Mouse (Mus musculus) CH12.LX (cell line): ENCODE measurements around the gene Calcoco1. TPM values are rescaled to one million over a fixed set of nuclear protein-coding genes. Genes with fewer than 3 reads are reported as not detected.

Source experiments
- DNase-seq: peaks from one replicate; pipeline ENCODE4 v3.0.0-alpha.2; 2013; ENCODE audit errors: extremely low read depth
- H3K27ac ChIP-seq: 2 replicates; pipeline ENCODE4 v1.5.1; 2012; ENCODE audit warnings: low read depth, mild to moderate bottlenecking, control low read depth, moderate library complexity; ENCODE audit not compliant: insufficient read depth
- H3K27me3 ChIP-seq: replicated peaks from 2 replicates; pipeline ENCODE3; 2012; ENCODE audit warnings: inconsistent platforms
- H3K36me3 ChIP-seq, 2 experiments: replicated peaks in 1 of 2; 2 replicates each; pipeline versions ENCODE3 to v1.6.1; 2012; ENCODE audit warnings: inconsistent platforms in 1 of 2, low read length in 1 of 2, mild to moderate bottlenecking in 1 of 2, mixed read lengths in 1 of 2, moderate library complexity in 1 of 2; ENCODE audit not compliant: control insufficient read depth in 1 of 2, insufficient read depth in 1 of 2
- H3K4me1 ChIP-seq, 2 experiments: 2 replicates each; pipeline ENCODE4 v1.6.1; 2012; ENCODE audit warnings: inconsistent platforms in 1 of 2, moderate library complexity in 1 of 2; ENCODE audit not compliant: insufficient read depth in 2 of 2, control insufficient read depth in 1 of 2
- H3K4me2 ChIP-seq: 2 replicates; pipeline ENCODE4 v1.6.1; 2012; ENCODE audit warnings: low read depth, mild to moderate bottlenecking, control low read depth; ENCODE audit not compliant: poor library complexity, insufficient read depth, severe bottlenecking
- H3K4me3 ChIP-seq, 3 experiments: fragments of 150-350 bp in 1 of 3; sonication (generic) in 1 of 3; replicated peaks in 1 of 3; 2 replicates each; pipeline versions ENCODE3 to v1.5.1; 2011 to 2012; ENCODE audit warnings: low read depth in 2 of 3, low read length in 2 of 3, mild to moderate bottlenecking in 2 of 3, moderate library complexity in 2 of 3, control low read depth in 1 of 3, improper control_type of control experiment in 1 of 3, inconsistent platforms in 1 of 3, mixed read lengths in 1 of 3; ENCODE audit not compliant: poor library complexity in 1 of 3
- H3K79me2 ChIP-seq: replicated peaks from 2 replicates; pipeline ENCODE4 v1.6.1; 2012; ENCODE audit warnings: mild to moderate bottlenecking, moderate library complexity; ENCODE audit not compliant: control insufficient read depth, poor library complexity, insufficient read depth, severe bottlenecking; ENCODE audit errors: extremely low read depth
- H3K9ac ChIP-seq: 2 replicates; pipeline ENCODE4 v1.6.1; 2012; ENCODE audit warnings: low read depth, mild to moderate bottlenecking, control low read depth, moderate library complexity; ENCODE audit not compliant: insufficient read depth
- H3K9me3 ChIP-seq: replicated peaks from 2 replicates; pipeline ENCODE3; 2012; ENCODE audit warnings: low read length, inconsistent platforms, mixed read lengths
- BHLHE40 ChIP-seq: IDR thresholded peaks from 2 replicates; pipeline ENCODE4 v1.6.1; 2011; ENCODE audit warnings: mild to moderate bottlenecking, low read depth, low read length, improper control_type of control experiment
- CHD2 ChIP-seq: IDR thresholded peaks from 2 replicates; pipeline ENCODE4 v1.6.1; 2011; ENCODE audit warnings: low read length, improper control_type of control experiment
- CTCF ChIP-seq, 2 experiments: IDR thresholded peaks in 1 of 2; conservative IDR thresholded peaks in 1 of 2; 2 replicates each; pipeline ENCODE4 v1.5.1; 2011 to 2012; ENCODE audit warnings: low read depth in 2 of 2, low read length in 2 of 2, improper control_type of control experiment in 1 of 2, inconsistent platforms in 1 of 2, mild to moderate bottlenecking in 1 of 2, moderate library complexity in 1 of 2
- E2F4 ChIP-seq: IDR thresholded peaks from 2 replicates; pipeline ENCODE4 v1.6.1; 2011; ENCODE audit warnings: low read depth, low read length, improper control_type of control experiment; ENCODE audit not compliant: insufficient replicate concordance
- EP300 ChIP-seq: IDR thresholded peaks from 2 replicates; pipeline ENCODE4 v1.6.1; 2011; ENCODE audit warnings: low read length, improper control_type of control experiment
- ETS1 ChIP-seq: conservative IDR thresholded peaks from 2 replicates; pipeline ENCODE4 v1.6.1; 2012; ENCODE audit warnings: low read depth, mild to moderate bottlenecking, inconsistent platforms, low read length, improper control_type of control experiment, moderate library complexity
- HCFC1 ChIP-seq: IDR thresholded peaks from 2 replicates; pipeline ENCODE4 v1.6.1; 2012; ENCODE audit warnings: low read depth, mild to moderate bottlenecking, inconsistent platforms, low read length, improper control_type of control experiment
- IRF4 ChIP-seq: IDR thresholded peaks from 2 replicates; pipeline ENCODE4 v1.6.1; 2014; ENCODE audit warnings: low read depth, mild to moderate bottlenecking, inconsistent platforms, low read length, improper control_type of control experiment
- KAT2A ChIP-seq: IDR thresholded peaks from 2 replicates; pipeline ENCODE4 v1.6.1; 2012; ENCODE audit warnings: low read length, improper control_type of control experiment, inconsistent platforms; ENCODE audit not compliant: insufficient replicate concordance
- MAX ChIP-seq: IDR thresholded peaks from 2 replicates; pipeline ENCODE4 v1.6.1; 2011; ENCODE audit warnings: low read length, improper control_type of control experiment
- MEF2A ChIP-seq: IDR thresholded peaks from 2 replicates; pipeline ENCODE4 v1.6.1; 2014; ENCODE audit warnings: low read depth, mild to moderate bottlenecking, inconsistent platforms, low read length, improper control_type of control experiment, borderline replicate concordance
- MYC ChIP-seq: IDR thresholded peaks from 2 replicates; pipeline ENCODE4 v1.6.1; 2011; ENCODE audit warnings: low read depth, mild to moderate bottlenecking, improper control_type of control experiment, low read length
- NRF1 ChIP-seq: IDR thresholded peaks from 2 replicates; pipeline ENCODE4 v1.6.1; 2014; ENCODE audit warnings: low read depth, mild to moderate bottlenecking, inconsistent platforms, low read length, improper control_type of control experiment, moderate library complexity
- PAX5 ChIP-seq: IDR thresholded peaks from 2 replicates; pipeline ENCODE4 v1.6.1; 2012; ENCODE audit warnings: low read length, inconsistent platforms, mixed read lengths
- POLR2A ChIP-seq: IDR thresholded peaks from 2 replicates; pipeline ENCODE4 v1.6.1; 2011; ENCODE audit warnings: low read depth, mild to moderate bottlenecking, improper control_type of control experiment, low read length
- POLR2AphosphoS2 ChIP-seq: IDR thresholded peaks from 2 replicates; pipeline ENCODE4 v1.6.1; 2011; ENCODE audit warnings: low read depth, low read length, improper control_type of control experiment
- RAD21 ChIP-seq: IDR thresholded peaks from 2 replicates; pipeline ENCODE4 v1.6.1; 2011; ENCODE audit warnings: low read depth, mild to moderate bottlenecking, low read length, improper control_type of control experiment, moderate library complexity
- SIN3A ChIP-seq: IDR thresholded peaks from 2 replicates; pipeline ENCODE4 v1.6.1; 2012; ENCODE audit warnings: low read length, improper control_type of control experiment, inconsistent platforms
- TCF12 ChIP-seq: IDR thresholded peaks from 2 replicates; pipeline ENCODE4 v1.6.1; 2014; ENCODE audit warnings: low read depth, mild to moderate bottlenecking, inconsistent platforms, low read length, improper control_type of control experiment
- USF1 ChIP-seq: IDR thresholded peaks from 2 replicates; pipeline ENCODE4 v1.6.1; 2014; ENCODE audit warnings: low read depth, mild to moderate bottlenecking, inconsistent platforms, low read length, improper control_type of control experiment
- USF2 ChIP-seq: conservative IDR thresholded peaks from 2 replicates; pipeline ENCODE4 v1.6.1; 2011; ENCODE audit warnings: low read depth, low read length, improper control_type of control experiment
- ZKSCAN1 ChIP-seq: IDR thresholded peaks from 2 replicates; pipeline ENCODE4 v1.6.1; 2012; ENCODE audit warnings: low read depth, inconsistent platforms, low read length, improper control_type of control experiment, borderline replicate concordance
- dilution Hi-C: fragments of 300-500 bp; cut with MboI; formaldehyde crosslinking; loops from 2 replicates; pipeline ENCODE4 v1.14.3; 2020; ENCODE audit warnings: low sequenced_read_pairs; ENCODE audit not compliant: extremely low pct_unique_long_range_greater_than_20kb, extremely low pct_ligation_motif_present
- in situ Hi-C: fragments of 300-500 bp; cut with MboI; formaldehyde crosslinking; loops from 3 replicates; pipeline ENCODE4 v1.14.3; 2019; ENCODE audit warnings: low sequenced_read_pairs, low pct_ligation_motif_present, low pct_unique_long_range_greater_than_20kb, mixed read lengths
- polyA plus RNA-seq: library from polyadenylated mRNA; unstranded; fragments of >175 nt; gene quantifications from 2 replicates; pipeline ENCODE4 v1.2.1, GENCODE M21; 2012; ENCODE audit warnings: low read depth; ENCODE audit not compliant: insufficient read length
- total RNA-seq, 2 experiments: library from RNA; depleted of rRNA; stranded (reverse); fragments of 300-350 nt in 1 of 2; fragments of >200 nt in 1 of 2; gene quantifications; 2 replicates each; pipeline ENCODE4 v1.2.3; 2012 to 2014

Gene Calcoco1
- total and polyA plus RNA-seq, 3 experiments, result 3.6 to 8.5 (median 7.6) TPM

DNA sequence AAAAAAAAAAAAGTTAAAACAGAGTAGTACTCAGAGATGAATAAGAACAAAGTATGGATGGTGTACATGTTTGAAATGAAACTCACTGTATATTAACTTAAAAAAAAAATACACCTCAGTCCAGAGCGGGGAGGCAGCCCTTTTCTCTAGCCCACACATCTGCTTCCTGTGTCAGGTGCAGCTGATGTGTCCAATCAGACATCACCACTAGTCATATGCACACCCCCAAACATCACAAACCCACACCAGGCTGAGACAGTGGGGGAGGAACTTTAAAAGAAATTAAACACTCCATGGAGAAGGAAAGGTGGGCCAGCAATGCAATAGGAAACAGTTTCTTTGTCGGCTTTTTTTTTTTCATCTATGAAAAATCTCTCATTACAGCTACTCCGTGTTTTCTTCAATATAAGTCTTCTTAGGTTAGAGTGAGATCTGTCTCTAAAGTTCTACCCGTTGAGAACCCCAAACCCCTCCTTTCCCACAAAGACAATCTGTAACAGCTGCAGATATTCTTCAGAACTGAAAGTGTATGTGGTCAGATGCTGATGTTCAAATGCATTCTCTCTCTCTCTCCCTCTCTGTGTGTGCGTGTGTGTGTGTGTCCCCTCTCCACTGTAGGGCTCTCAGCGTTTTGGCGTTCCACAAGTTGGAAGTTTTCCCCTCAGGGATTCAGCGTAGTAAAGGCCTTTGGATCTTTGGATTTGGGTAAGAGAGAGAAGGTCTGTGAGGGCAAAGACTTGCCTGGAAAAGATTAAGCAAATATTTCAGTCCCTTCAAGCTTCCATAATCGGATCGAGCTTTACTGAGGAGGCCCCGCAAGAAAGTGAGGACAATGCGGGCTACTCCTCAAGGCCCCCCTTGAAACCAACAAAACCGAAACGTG lies 721 bp downstream of the Calcoco1 start:
- DNase-seq, result no peak
- Histone ChIP-seq H3K4me3 (peak overlapping the region; percentile 64 to 90 (median 78)), H3K9me3 (peaks cover 2% of the 10 kb centered on the region), H3K27ac (no peak overlapping the region), H3K79me2 (no peaks in the 10 kb centered on the region), H3K4me2 (peak overlapping the region; percentile 93), H3K4me1 (peaks cover 5 to 18% of the 10 kb centered on the region in 2 experiments), H3K36me3 (peaks cover 6 to 18% of the 10 kb centered on the region in 2 experiments), H3K27me3 (peaks cover 10% of the 10 kb centered on the region), H3K9ac (peak overlapping the region; percentile 72)
- TF ChIP-seq BHLHE40 (0 out of 2 replicates have a peak, but pooled peaks have one; percentile 4), CTCF (conservative IDR thresholded peaks at IDR 0.05 in 1 of 2, IDR thresholded peaks at IDR 0.05 in 1 of 2; ENCODE audit: low read depth in 2 of 2, low read length in 2 of 2) (no peak), USF1 (peak; percentile 27; the same call in 1 of the 2 replicates), MAX (0 out of 2 replicates have a peak, but pooled peaks have one; percentile 39), ZKSCAN1 (no peak)
- in situ Hi-C loops, result no loop called here
- dilution Hi-C loops, result no loop called here

DNA sequence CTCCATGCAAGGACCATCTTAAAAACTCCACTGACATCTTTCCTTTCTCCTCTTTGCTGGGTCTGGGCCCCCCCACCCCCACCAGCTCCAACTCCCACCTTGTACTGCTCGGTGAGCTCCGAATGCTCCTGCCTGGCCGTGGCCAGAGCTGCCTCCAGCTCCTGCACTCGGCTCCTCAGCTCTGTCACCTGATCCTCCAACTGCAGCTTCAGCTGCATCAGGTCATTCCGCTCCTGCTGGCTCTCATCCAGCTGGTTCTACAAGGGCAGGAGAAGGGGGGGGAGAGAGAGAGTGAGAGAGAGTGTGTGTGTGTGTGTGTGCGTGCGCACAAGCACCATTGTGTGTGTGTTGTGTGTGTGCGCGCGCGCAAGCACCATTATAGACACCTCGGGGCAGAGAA lies 5.8 kb downstream of the Calcoco1 start:
- Histone ChIP-seq H3K4me2 (no peak overlapping the region), H3K9ac (no peak overlapping the region), H3K36me3 (peaks cover 10 to 40% of the 10 kb centered on the region in 2 experiments), H3K79me2 (no peaks in the 10 kb centered on the region), H3K27ac (no peak overlapping the region), H3K4me1 (peaks cover 4% of the 10 kb centered on the region in 2 experiments), H3K9me3 (no peaks in the 10 kb centered on the region), H3K4me3 (no peak overlapping the region), H3K27me3 (peaks cover 10% of the 10 kb centered on the region)
- DNase-seq, result no peak
- in situ Hi-C loops, result no loop called here
- TF ChIP-seq POLR2A, result no peak
- no peak for TF ChIP-seq USF2
- TF ChIP-seq EP300, result no peak
- no peak for TF ChIP-seq MAX
- no peak for TF ChIP-seq NRF1
- TF ChIP-seq KAT2A, result no peak
- no peak for TF ChIP-seq RAD21
- TF ChIP-seq MYC, result no peak
- TF ChIP-seq POLR2AphosphoS2, result no peak
- TF ChIP-seq ETS1, result no peak
- TF ChIP-seq IRF4, result no peak
- TF ChIP-seq MEF2A, result no peak
- TF ChIP-seq SIN3A, result no peak
- TF ChIP-seq HCFC1, result no peak
- no peak for TF ChIP-seq CTCF (conservative IDR thresholded peaks at IDR 0.05 in 1 of 2, IDR thresholded peaks at IDR 0.05 in 1 of 2; ENCODE audit: low read depth in 2 of 2, low read length in 2 of 2)
- no peak for TF ChIP-seq PAX5
- TF ChIP-seq CHD2, result no peak
- no peak for TF ChIP-seq E2F4
- TF ChIP-seq TCF12, result no peak
- dilution Hi-C loops, result no loop called here
